Mouse (Mus musculus) left cerebral cortex, adult 18-20 months (tissue): Measurements from ENCODE around the gene Sall4. TPM values are rescaled to one million over a fixed set of nuclear protein-coding genes. Genes with fewer than 3 reads are reported as not detected.
"Not testable (repeated sequence)": the region's sequence is repeated elsewhere in the genome, so short reads cannot be mapped to it uniquely, and the experiment has no call there.

Source experiments
- DNase-seq, 2 experiments: peaks; one replicate each; pipeline ENCODE4 v3.0.0; 2021 to 2022; ENCODE audit warnings: low spot score in 2 of 2, mixed read lengths in 1 of 2
- total RNA-seq, 2 experiments: library from RNA; stranded (reverse); gene quantifications; 2 replicates each; pipeline ENCODE4 v1.2.3; 2021

Sall4 gene
- total RNA-seq, 2 experiments from 2014 or later: 0.07 to 0.44 TPM

GRCm38 (mm10) chr2:168761141-168761540, 6.6 kb downstream of the Sall4 start:
- DNase-seq: no peak

- DNase-seq: not testable (repeated sequence)
Observed at GRCm38 (mm10) chr2:168744406-168744805, 23.3 kb downstream of the Sall4 start.

GRCm38 (mm10) chr2:168742649-168743048, 25.1 kb downstream of the Sall4 start:
- peak; percentile 42 to 73 for DNase-seq

GRCm38 (mm10) chr2:168742059-168742627, 25.6 kb downstream of the Sall4 start, which contains the start of gene Atp9a:
TSS of gene Atp9a (minus strand) at chr2:168742409.
- DNase-seq: peak; percentile 69 to 83

GRCm38 (mm10) chr2:168741273-168742058, 26.3 kb downstream of the Sall4 start:
- DNase-seq: peak; percentile 67 to 82

- DNase-seq: no peak
Observed at GRCm38 (mm10) chr2:168740496-168740895, 27.2 kb downstream of the Sall4 start.

GRCm38 (mm10) chr2:168738854-168739253, 28.9 kb downstream of the Sall4 start:
- DNase-seq: no peak

- DNase-seq: no peak
Observed at GRCm38 (mm10) chr2:168737878-168738277, 29.9 kb downstream of the Sall4 start.

GRCm38 (mm10) chr2:168734023-168734422, 33.7 kb downstream of the Sall4 start:
- no peak for DNase-seq

GRCm38 (mm10) chr2:168731258-168731657, 36.5 kb downstream of the Sall4 start:
- no peak for DNase-seq

GRCm38 (mm10) chr2:168729736-168730135, 38.0 kb downstream of the Sall4 start:
- no peak for DNase-seq

GRCm38 (mm10) chr2:168728045-168728444, 39.7 kb downstream of the Sall4 start:
- DNase-seq: no peak

GRCm38 (mm10) chr2:168726007-168726406, 41.7 kb downstream of the Sall4 start:
- DNase-seq: peak in 1 of 2 experiments; percentile 43

GRCm38 (mm10) chr2:168721313-168721712, 46.4 kb downstream of the Sall4 start:
- no peak for DNase-seq

- no peak for DNase-seq
Observed at GRCm38 (mm10) chr2:168719742-168720141, 48.0 kb downstream of the Sall4 start.

GRCm38 (mm10) chr2:168718735-168719134, 49.0 kb downstream of the Sall4 start:
- no peak for DNase-seq

- DNase-seq: no peak
Observed at GRCm38 (mm10) chr2:168718267-168718666, 49.5 kb downstream of the Sall4 start.

GRCm38 (mm10) chr2:168712199-168713176, 55.3 kb downstream of the Sall4 start:
- DNase-seq: no peak

- no peak for DNase-seq
Observed at GRCm38 (mm10) chr2:168710979-168711378, 56.8 kb downstream of the Sall4 start.

GRCm38 (mm10) chr2:168707766-168708165, 60.0 kb downstream of the Sall4 start:
- no peak for DNase-seq

GRCm38 (mm10) chr2:168702266-168702665, 65.5 kb downstream of the Sall4 start:
- peak; percentile 62 to 63 for DNase-seq
